Mouse (Mus musculus) lung, postnatal 14 days (tissue): Measurements from ENCODE around the gene Pdlim7.
A peak's percentile ranks its signal among the peaks of the same experiment; 100 is the strongest.

Source experiments
- DNase-seq: peaks from one replicate; pipeline ENCODE4 v3.0.0; 2021

Pdlim7 gene

GRCm38 (mm10) chr13:55516955-55517354, 3.5 kb upstream of the Pdlim7 start:
- peak; percentile 94 for DNase-seq

- no peak for DNase-seq
These were observed 352 bp upstream of the Pdlim7 start for GRCm38 (mm10) chr13:55513828-55514227.

- peak; percentile 49 for DNase-seq
These were observed 971 bp downstream of the Pdlim7 start for GRCm38 (mm10) chr13:55512379-55513031.

DNA sequence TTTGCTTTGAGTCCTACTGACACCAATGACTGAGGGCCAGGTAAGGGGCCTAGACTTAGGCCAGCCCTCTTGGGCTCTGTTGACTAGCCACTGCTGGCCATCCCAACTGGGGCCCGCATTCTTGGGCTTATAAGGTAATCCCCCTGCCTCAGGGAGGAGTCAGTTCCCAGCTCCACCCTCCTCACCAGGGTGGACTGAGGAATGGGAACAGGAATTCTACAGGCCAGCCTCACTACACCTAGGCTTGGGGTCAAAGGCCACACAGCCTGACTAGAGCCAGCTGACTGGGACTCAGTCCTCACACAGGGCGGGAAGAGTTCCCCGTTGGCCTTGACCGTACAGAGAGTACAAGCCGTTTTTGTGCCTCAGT, 2.0 kb downstream of the Pdlim7 start:
- DNase-seq: no peak

DNA sequence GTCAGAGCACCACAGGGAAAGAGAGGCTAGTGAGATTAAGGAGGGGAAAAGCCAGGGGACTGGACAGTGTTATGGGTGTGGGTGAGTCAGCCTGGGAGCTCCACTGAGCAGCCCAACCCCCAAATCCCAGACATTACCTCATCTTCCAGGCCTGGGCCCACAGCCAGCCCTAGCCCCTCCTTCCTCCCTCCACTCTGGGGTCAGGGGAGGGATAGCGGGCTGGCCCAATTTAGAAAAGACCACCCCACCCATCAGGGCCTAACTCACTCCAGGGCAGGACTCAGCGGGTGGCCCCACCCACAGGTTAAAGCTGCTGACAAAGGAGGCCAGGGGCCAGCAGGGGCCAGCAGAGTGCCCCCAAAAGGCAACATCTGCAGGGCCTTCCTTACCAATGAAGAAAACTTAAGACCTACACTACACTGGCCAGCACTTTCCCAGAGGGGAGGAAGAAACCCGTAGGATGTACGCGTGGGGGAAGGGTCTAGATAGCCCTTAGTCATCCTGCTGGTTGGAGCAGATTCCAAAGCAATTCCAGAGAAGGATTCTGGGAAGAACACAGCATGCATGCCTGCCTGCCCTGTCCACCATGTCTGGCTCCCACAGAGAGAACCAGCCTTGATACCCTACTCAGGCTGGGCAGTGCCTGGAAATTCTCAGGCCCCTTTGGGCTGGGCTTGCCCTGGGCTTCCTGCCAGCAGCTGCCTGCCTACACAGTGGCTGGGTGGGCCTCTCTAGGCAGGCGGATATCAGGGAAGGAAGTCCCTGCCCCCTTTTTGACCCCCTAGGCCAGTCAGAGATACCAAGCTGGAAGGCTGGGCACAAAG, 2.6 kb downstream of the Pdlim7 start:
- peak; percentile 89 for DNase-seq

DNA sequence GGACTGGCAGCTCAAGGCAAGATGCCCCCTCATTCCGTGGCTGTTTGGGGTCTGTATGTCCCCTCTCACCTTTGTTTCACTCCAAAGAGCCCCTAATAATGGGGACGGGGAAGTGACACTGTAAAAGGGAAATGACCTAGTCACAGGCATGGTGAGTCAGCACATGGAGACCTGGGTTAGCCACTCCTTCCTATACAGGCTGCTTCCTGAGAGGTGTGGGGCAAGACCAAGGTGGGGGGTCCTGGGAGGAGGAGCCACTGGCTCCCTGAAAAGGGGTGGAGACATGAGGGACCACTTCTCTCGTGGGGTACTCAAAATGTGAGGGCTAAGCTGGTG, 3.2 kb downstream of the Pdlim7 start:
- no peak for DNase-seq

GRCm38 (mm10) chr13:55508531-55508930, 4.9 kb downstream of the Pdlim7 start:
- no peak for DNase-seq

GRCm38 (mm10) chr13:55507877-55508276, 5.6 kb downstream of the Pdlim7 start:
- DNase-seq: no peak

GRCm38 (mm10) chr13:55506697-55507096, 6.8 kb downstream of the Pdlim7 start:
- DNase-seq: no peak

DNA sequence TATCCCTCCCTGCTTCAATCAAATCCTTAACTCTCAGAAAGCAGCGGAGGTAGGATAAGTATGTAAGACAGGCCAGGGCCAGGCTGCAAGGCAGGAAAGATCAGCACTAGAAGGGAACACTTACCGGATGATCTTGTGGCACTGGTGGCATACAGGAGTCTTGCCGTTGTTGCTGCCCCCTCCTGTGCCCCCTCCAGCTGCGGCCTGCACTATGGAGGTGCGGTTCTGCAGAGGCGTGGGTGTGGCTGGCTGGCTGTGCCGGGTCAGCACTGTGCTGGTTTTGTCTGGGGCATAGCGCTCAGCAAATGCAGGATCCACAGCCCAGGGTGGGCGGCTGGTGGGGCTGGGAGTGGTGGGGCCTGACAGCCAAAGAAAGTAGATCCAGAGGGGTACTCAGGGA, 7.7 kb downstream of the Pdlim7 start:
- DNase-seq: no peak

GRCm38 (mm10) chr13:55504390-55504789, 9.1 kb downstream of the Pdlim7 start:
- no peak for DNase-seq

DNA sequence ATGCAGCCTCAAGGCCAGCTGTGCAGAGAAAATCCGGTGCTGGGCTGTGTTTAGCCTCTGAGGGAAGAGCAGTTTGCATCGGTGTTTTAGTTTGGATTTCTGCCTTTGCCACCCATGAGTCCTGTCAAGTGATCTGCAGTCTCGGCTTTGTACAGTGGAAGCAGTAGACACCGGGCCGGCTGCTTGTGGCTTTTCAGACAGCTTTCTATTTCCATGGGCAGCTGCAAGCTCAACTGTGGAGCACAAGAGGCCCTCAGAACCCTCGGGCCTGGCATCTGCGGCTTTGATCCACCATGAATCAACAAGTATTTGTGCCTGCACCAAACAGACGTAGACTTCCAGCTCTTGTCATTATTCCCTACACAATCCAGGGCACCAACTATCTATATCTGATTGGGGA, 11.1 kb downstream of the Pdlim7 start:
- DNase-seq: no peak

- peak; percentile 36 for DNase-seq
These were observed 12.9 kb downstream of the Pdlim7 start for GRCm38 (mm10) chr13:55500575-55500974.

DNA sequence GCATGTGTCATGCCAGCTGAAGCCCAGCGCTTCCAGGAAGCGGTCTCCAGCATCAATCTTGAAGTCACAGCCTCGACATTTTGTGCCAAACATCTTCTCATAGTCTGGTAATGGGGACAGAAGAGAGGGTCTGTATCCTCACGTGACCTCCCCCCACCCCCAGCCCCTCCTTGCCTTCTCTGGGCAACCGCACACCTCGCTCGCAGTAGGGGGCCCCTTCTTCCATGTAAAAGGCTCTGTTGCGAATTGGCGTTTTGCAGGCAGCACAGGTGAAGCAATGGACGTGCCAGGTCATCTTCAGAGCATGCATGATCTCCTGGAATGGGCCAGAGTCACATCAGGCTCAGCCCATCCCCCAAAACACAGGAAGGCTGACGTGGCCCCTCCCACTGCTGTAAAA, 14.6 kb downstream of the Pdlim7 start:
- DNase-seq: no peak

DNA sequence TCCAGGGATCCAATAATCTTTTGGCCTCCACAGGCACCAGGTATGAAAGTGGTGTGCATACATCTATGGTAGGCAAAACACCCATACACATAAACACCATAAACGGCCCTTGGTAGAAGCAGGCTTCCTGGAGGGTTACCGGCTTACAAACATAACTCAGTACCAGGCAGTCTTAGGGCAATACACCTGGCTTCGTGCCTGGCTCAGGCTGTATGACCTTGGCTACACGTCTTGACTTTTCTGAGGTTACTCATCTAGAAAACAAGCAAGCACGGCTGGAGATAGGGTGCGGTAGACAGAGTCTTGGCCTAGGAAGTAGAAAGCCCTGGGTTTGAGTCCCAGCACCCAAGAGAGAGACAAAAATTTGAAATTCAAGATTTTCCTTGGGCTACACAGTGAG, 16.8 kb downstream of the Pdlim7 start:
- no peak for DNase-seq

DNA sequence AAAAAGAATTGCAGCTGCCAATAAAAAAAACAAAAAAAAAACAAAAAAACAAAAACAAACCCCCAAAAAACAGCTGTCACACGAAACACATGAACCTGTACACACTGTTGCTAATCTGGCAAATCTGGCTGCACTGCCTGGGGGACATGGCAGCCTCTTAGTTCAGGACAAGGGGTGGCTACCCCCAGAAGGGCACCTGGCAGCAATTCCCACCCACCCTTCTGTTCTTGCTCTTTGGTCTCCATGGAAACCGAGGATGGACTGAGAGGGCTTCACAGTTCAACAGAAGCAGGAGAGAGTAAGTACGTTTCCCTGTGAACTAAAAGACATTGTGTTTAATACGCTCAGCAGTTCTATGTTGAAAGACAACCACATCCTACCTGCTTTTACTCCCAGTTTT, 17.8 kb downstream of the Pdlim7 start:
- DNase-seq: no peak

- DNase-seq: peak; percentile 49
These were observed 18.4 kb downstream of the Pdlim7 start for GRCm38 (mm10) chr13:55494883-55495621.

- DNase-seq: no peak
These were observed 19.2 kb downstream of the Pdlim7 start for GRCm38 (mm10) chr13:55494257-55494656.

GRCm38 (mm10) chr13:55487578-55488498, 25.6 kb downstream of the Pdlim7 start, which contains the start of gene Dbn1:
Dbn1 (minus strand) TSS chr13:55488111.
- DNase-seq: peak; percentile 48

- peak; percentile 34 for DNase-seq
These were observed 26.4 kb downstream of the Pdlim7 start for GRCm38 (mm10) chr13:55486916-55487577.

GRCm38 (mm10) chr13:55486029-55486794, 27.3 kb downstream of the Pdlim7 start:
- DNase-seq: no peak
